8 mouse cellular contexts compared by ENCODE assay signal in genomic region chr4:126468925-126469324, GRCm38 (mm10). TPM values are rescaled to one million over a fixed set of nuclear protein-coding genes. Genes with fewer than 3 reads are reported as not detected.
A peak's percentile ranks its signal among the peaks of the same experiment; 100 is the strongest.
DNase-seq lines count a peak whose midpoint lies in the region; ATAC-seq and TF ChIP-seq lines count a peak whose summit lies in the region.

No protein-coding gene starts in this region.

- WGBS in lung, embryonic 14.5 days: 6% methylated on average over 8 of the region's 8 CpGs
- 5% methylated on average over 8 of the region's 8 CpGs for WGBS in embryonic facial prominence, embryonic 12.5 days
- 10% methylated on average over 8 of the region's 8 CpGs for WGBS in limb, embryonic 10.5 days
- 5% methylated on average over 8 of the region's 8 CpGs for WGBS in olfactory bulb, adult 2 months

- H3K4me1 ChIP-seq in lung, embryonic 14.5 days (ENCODE audit: insufficient read depth): peaks cover 18% of the 10 kb centered on the region; the same call in 1 of the 2 replicates
- H3K4me1 ChIP-seq in embryonic facial prominence, embryonic 12.5 days: peaks cover 43% of the 10 kb centered on the region
- H3K4me1 ChIP-seq in limb, embryonic 10.5 days: peaks cover 46% of the 10 kb centered on the region
- H3K4me1 ChIP-seq in olfactory bulb, adult 2 months (ENCODE audit: control insufficient read depth, insufficient read depth, low read length): peaks cover 21% of the 10 kb centered on the region

- H3K4me2 ChIP-seq in lung, embryonic 14.5 days: peak overlapping the region; percentile 75
- H3K4me2 ChIP-seq in embryonic facial prominence, embryonic 12.5 days (replicated peaks): peak overlapping the region; percentile 75

- no peaks in the 10 kb centered on the region for H3K27me3 ChIP-seq in lung, embryonic 14.5 days (ENCODE audit: insufficient read depth, low read length)
- H3K27me3 ChIP-seq in embryonic facial prominence, embryonic 12.5 days: no peaks in the 10 kb centered on the region
- no peaks in the 10 kb centered on the region for H3K27me3 ChIP-seq in limb, embryonic 10.5 days (ENCODE audit: low read depth, poor library complexity, severe bottlenecking)

- no peak for DNase-seq in lung, embryonic 14.5 days
- DNase-seq in lung, adult 18-20 months: no peak
- no peak for DNase-seq in limb, embryonic 10.5 days (ENCODE audit: low spot score)
- DNase-seq in urinary bladder, postnatal 4 days (ENCODE audit: low spot score in 2 of 2): no peak
- DNase-seq in kidney, postnatal 25 days: no peak
- DNase-seq in right cerebral cortex, postnatal 36 days (ENCODE audit: low spot score in 2 of 2): no peak

- TF ChIP-seq CTCF in lung, embryonic 14.5 days (IDR thresholded peaks at IDR 0.05; ENCODE audit: low read depth): no peak
- no peak for TF ChIP-seq CTCF in olfactory bulb, adult 2 months (IDR thresholded peaks at IDR 0.05; ENCODE audit: insufficient read depth, low read depth, low read length)

- no peaks in the 10 kb centered on the region for H3K36me3 ChIP-seq in lung, embryonic 14.5 days (ENCODE audit: insufficient read depth)
- H3K36me3 ChIP-seq in embryonic facial prominence, embryonic 12.5 days: no peaks in the 10 kb centered on the region
- no peaks in the 10 kb centered on the region for H3K36me3 ChIP-seq in limb, embryonic 10.5 days

- 0 out of 2 replicates have a peak overlapping the region, but pooled peaks have one; percentile 11 for H3K9ac ChIP-seq in lung, embryonic 14.5 days
- H3K9ac ChIP-seq in embryonic facial prominence, embryonic 12.5 days: peak overlapping the region; percentile 93

- H3K27ac ChIP-seq in lung, embryonic 14.5 days (ENCODE audit: low read depth): peak overlapping the region; percentile 13; the same call in 1 of the 2 replicates
- H3K27ac ChIP-seq in embryonic facial prominence, embryonic 12.5 days: peak overlapping the region; percentile 86; the same call in 1 of the 2 replicates
- peak overlapping the region; percentile 95 for H3K27ac ChIP-seq in limb, embryonic 10.5 days
- H3K27ac ChIP-seq in olfactory bulb, adult 2 months (ENCODE audit: insufficient read depth, low read depth, low read length): peak overlapping the region; percentile 18; the same call in 1 of the 2 replicates

- no peaks in the 10 kb centered on the region for H3K9me3 ChIP-seq in lung, embryonic 14.5 days (ENCODE audit: low read depth, low read length)
- H3K9me3 ChIP-seq in embryonic facial prominence, embryonic 12.5 days: no peaks in the 10 kb centered on the region
- H3K9me3 ChIP-seq in limb, embryonic 10.5 days (replicated peaks): no peaks in the 10 kb centered on the region

- TF ChIP-seq POLR2A in olfactory bulb, adult 2 months (IDR thresholded peaks at IDR 0.05; ENCODE audit: insufficient read depth, low read depth, low read length): no peak

- peak overlapping the region; percentile 83 for H3K4me3 ChIP-seq in lung, embryonic 14.5 days (ENCODE audit: low read depth, low read length)
- peak overlapping the region; percentile 84 for H3K4me3 ChIP-seq in embryonic facial prominence, embryonic 12.5 days
- H3K4me3 ChIP-seq in limb, embryonic 10.5 days: peak overlapping the region; percentile 79
- H3K4me3 ChIP-seq in olfactory bulb, adult 2 months (ENCODE audit: insufficient read depth, low read depth, low read length): peak overlapping the region; percentile 69

- no peak for ATAC-seq in lung, embryonic 14.5 days (ENCODE audit: insufficient read depth)
- ATAC-seq in embryonic facial prominence, embryonic 12.5 days (ENCODE audit: insufficient number of reproducible peaks, insufficient read depth, low FRiP score, low TSS enrichment): no peak

RNA-seq across cellular contexts. Expression of gene Ago1, which starts 0.5 kb away (rescaled TPM):
- polyA plus RNA-seq in lung, embryonic 14.5 days (2014; fragmentation: Nextera tagmentation; extraction: Ambion mirVana): 10.7 and 11.6 TPM in 2 replicates
- polyA plus RNA-seq in embryonic facial prominence, embryonic 12.5 days (2016; fragmentation: Nextera tagmentation; extraction: Ambion mirVana): 7.0 and 8.4 TPM in 2 replicates
- polyA plus RNA-seq in limb, embryonic 10.5 days (2016; fragmentation: Nextera tagmentation; extraction: Ambion mirVana): 4.8 and 5.9 TPM in 2 replicates
- polyA plus RNA-seq in olfactory bulb, adult 2 months (2012; ENCODE audit: insufficient read depth, insufficient read length, low replicate concordance, missing spikeins): 173 TPM in 1 of 2 replicates, not detected in the other

RNA-seq across cellular contexts. Expression of gene Ago3, which starts 39.6 kb away (rescaled TPM):
- polyA plus RNA-seq in lung, embryonic 14.5 days (2014; fragmentation: Nextera tagmentation; extraction: Ambion mirVana): 19.1 and 19.5 TPM in 2 replicates
- polyA plus RNA-seq in embryonic facial prominence, embryonic 12.5 days (2016; fragmentation: Nextera tagmentation; extraction: Ambion mirVana): 19.3 and 19.9 TPM in 2 replicates
- 12.4 and 18.5 TPM in 2 replicates for polyA plus RNA-seq in limb, embryonic 10.5 days (2016; fragmentation: Nextera tagmentation; extraction: Ambion mirVana)
- 39.0 TPM in 1 of 2 replicates, not detected in the other for polyA plus RNA-seq in olfactory bulb, adult 2 months (2012; ENCODE audit: insufficient read depth, insufficient read length, low replicate concordance, missing spikeins)

Comparison
In these comparisons a context has a peak if more than half of its experiments do, and no peak if none do; other contexts are left out.
1. H3K27ac ChIP-seq: peak in every context shown above with its lines; median percentile 95 in limb, embryonic 10.5 days; 86 in embryonic facial prominence, embryonic 12.5 days; 18 in olfactory bulb, adult 2 months; 13 in lung, embryonic 14.5 days.
2. RNA of gene Ago1, which starts 0.5 kb away (polyA plus RNA-seq): 173 TPM in olfactory bulb, adult 2 months; 10.7 to 11.6 TPM in lung, embryonic 14.5 days, 7.0 to 8.4 TPM in embryonic facial prominence, embryonic 12.5 days and 4.8 to 5.9 TPM in limb, embryonic 10.5 days; every median in the first group is over 10 times any median in the second.
3. Peak in every context shown above with its lines, with median percentiles within 50 percentile points of each other: H3K4me3 ChIP-seq.